Mouse (Mus musculus) lung, postnatal 14 days (tissue): ENCODE measurements at regions not wholly inside any gene's neighbourhood (a gene's known extent, or its start where the extent isn't known, plus 50 kb on each side); places are given as distances from the start of the nearest gene placed in this dataset.

Source experiments
- DNase-seq: peaks from one replicate; pipeline ENCODE4 v3.0.0; 2021

DNA sequence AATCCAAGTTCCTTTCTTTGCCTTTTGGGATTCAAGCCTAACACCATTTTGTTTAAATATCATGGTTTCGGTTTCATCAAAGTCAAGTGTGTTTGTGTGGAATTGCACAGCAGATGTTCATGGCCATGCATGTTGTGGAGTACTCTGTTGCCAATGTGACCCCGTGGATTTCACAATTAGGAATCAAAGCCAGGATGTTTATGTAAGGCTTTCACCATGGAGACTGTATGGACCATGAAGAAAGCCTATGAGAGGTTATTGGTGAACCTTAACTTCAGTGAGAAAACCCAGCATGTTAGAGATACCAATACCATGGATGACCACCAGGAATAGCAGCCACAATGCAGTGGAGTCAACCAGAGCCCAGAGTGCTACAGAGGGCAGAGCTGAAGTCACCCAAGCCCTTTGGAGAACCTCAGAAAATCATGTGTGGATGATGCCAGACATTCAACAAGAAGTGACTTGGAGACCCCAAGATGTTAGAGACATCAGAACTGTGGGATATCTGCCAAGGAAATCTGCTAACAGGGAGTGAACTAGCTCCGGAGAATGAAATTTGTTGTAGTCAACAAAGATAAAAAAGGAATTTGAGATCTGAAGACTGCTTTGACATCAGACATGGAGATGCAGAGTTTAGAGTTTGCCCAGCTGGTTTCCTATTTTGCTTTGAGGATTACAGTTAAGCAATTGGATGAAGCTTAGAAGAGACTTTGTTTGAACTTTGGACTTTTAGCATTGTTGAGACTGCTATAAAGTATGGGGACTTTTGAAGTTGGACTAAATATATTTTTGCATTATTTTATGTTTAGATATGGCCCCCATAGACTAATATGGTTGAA, 615.3 kb downstream of the Tmem182 start:
- peak; percentile 2 for DNase-seq

DNA sequence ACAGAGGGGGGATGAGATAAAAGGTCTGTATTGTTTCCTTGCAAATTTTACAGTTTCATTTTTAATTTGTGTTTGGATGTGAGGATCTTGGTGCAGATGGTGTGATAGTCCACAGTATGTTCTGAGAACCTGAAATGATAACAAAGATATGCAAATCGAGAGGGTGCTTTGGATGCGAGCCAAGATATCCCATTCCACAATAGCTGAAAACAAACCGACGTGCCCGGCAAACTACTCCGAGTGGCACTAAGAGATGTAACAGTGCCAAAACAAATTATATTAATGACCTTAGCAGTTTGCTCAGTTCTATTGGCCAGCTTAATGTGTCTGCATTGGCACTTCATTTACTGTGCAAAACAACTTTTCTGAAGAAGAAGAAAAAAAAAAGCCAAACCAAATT, 622.5 kb downstream of the Tmem182 start:
- DNase-seq: no peak

DNA sequence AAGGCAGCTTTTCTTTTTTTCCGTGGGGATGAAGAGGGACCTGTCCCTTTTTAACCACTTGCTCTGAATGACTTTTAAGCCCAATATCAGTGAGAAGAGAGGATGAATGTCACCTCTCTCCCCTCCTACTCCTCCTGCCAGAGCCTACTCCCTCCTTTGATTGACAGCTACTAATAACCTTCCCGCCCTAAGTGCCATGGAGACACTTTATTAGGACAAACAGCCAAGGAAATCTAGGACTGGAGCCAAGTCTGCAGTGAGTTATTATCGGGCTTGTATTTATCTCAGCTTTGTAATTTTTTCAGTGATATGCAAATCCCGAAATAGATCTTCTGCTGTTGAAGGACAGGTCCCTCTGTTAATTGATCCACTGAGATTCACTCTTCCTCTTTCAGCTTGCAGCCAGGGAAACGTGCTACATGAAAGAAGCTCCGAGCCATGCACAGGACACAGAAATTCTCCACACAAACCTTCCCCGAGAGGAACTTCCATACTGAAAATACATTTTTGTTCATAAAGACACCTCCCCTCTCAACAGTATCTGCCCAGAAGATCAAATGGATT, 625.8 kb downstream of the Tmem182 start:
- DNase-seq: no peak

GRCm38 (mm10) chr1:41435379-41435778, 630.0 kb downstream of the Tmem182 start:
- no peak for DNase-seq

- no peak for DNase-seq
These were observed 644.6 kb downstream of the Tmem182 start for GRCm38 (mm10) chr1:41449972-41450371.
